Mouse (Mus musculus) bone marrow, adult 2 months (tissue): Measurements from ENCODE around the gene Mx1.

Source experiments
- CTCF ChIP-seq: fragments of 200-500 bp; IDR thresholded peaks from 2 replicates; pipeline ENCODE4 v1.5.1; 2011; ENCODE audit warnings: low read length, control low read depth; ENCODE audit not compliant: control insufficient read depth, insufficient read depth
- POLR2A ChIP-seq: fragments of 200-500 bp; IDR thresholded peaks from 2 replicates; pipeline ENCODE4 v1.6.1; 2011; ENCODE audit warnings: low read depth, mild to moderate bottlenecking, control low read depth, low read length, borderline replicate concordance; ENCODE audit not compliant: control insufficient read depth

DNA sequence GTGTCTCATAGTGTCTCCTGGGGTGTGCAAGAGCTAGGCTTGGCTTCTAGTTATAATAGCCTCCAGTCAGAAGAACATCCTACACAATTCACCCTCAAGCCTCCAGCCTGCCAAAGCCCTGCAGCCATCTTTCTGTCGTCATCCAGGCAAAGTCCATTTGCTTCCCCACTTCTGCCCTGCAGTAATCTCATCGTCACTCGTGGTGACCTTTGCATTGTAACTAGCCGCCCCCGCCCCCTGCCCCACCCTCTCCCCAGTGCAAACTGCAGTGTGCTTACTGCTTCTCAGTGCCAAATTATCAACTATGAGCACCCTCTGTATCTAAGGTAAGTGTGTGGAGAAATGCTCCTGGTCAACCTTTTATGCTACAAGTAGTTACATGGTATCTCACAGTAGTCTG is 35.0 kb upstream of the Mx1 start:
- TF ChIP-seq POLR2A (no peak), CTCF (no peak)
